Mouse (Mus musculus): ENCODE results near the gene Brd3. TPM values are rescaled to one million over a fixed set of nuclear protein-coding genes. Genes with fewer than 3 reads are reported as not detected.

Gene Brd3
- polyA plus RNA-seq, 1 experiment from 2014 or later, result 116 TPM

- no peak overlapping the region for H3K9ac ChIP-seq (ENCODE audit: low read depth, low read length)
- no peak overlapping the region for H3K4me3 ChIP-seq (ENCODE audit: low read depth, low read length)
- no peak overlapping the region for H3K4me2 ChIP-seq
- 59% methylated on average over 2 of the region's 2 CpGs for WGBS (ENCODE audit: insufficient replicate concordance)
- no peak overlapping the region for H3K27ac ChIP-seq (ENCODE audit: low read depth, low read length)
- no peaks in the 10 kb centered on the region for H3K27me3 ChIP-seq (ENCODE audit: control insufficient read depth, insufficient read depth, low read length)
- H3K9me3 ChIP-seq (replicated peaks; ENCODE audit: control insufficient read depth, low read length), result no peaks in the 10 kb centered on the region
- H3K36me3 ChIP-seq (ENCODE audit: control insufficient read depth, insufficient read depth, low read length), result no peaks in the 10 kb centered on the region
- H3K4me1 ChIP-seq (ENCODE audit: control insufficient read depth, insufficient read depth, low read length), result peaks cover 69% of the 10 kb centered on the region
- ATAC-seq (replicated peaks; ENCODE audit: insufficient number of reproducible peaks, low FRiP score, low TSS enrichment), result no peak
Measured at GRCm38 (mm10) chr2:27413582-27413935, 93.9 kb downstream of the Brd3 start.

- Histone ChIP-seq H3K9ac (ENCODE audit: low read depth, low read length) (no peak overlapping the region), H3K4me1 (ENCODE audit: control insufficient read depth, insufficient read depth, low read length) (peaks cover 60% of the 10 kb centered on the region), H3K4me3 (ENCODE audit: low read depth, low read length) (no peak overlapping the region), H3K36me3 (ENCODE audit: control insufficient read depth, insufficient read depth, low read length) (no peaks in the 10 kb centered on the region), H3K9me3 (replicated peaks; ENCODE audit: control insufficient read depth, low read length) (no peaks in the 10 kb centered on the region), H3K4me2 (peak overlapping the region; percentile 15; the same call in 1 of the 2 replicates), H3K27ac (ENCODE audit: low read depth, low read length) (no peak overlapping the region), H3K27me3 (ENCODE audit: control insufficient read depth, insufficient read depth, low read length) (no peaks in the 10 kb centered on the region)
- ATAC-seq (replicated peaks; ENCODE audit: insufficient number of reproducible peaks, low FRiP score, low TSS enrichment), result no peak
- 38% methylated on average over 7 of the region's 7 CpGs for WGBS (ENCODE audit: insufficient replicate concordance)
Measured at GRCm38 (mm10) chr2:27412245-27412800, 95.1 kb downstream of the Brd3 start.

- H3K36me3 ChIP-seq (ENCODE audit: control insufficient read depth, insufficient read depth, low read length), result no peaks in the 10 kb centered on the region
- H3K9ac ChIP-seq (ENCODE audit: low read depth, low read length), result no peak overlapping the region
- no peak overlapping the region for H3K4me3 ChIP-seq (ENCODE audit: low read depth, low read length)
- H3K9me3 ChIP-seq (replicated peaks; ENCODE audit: control insufficient read depth, low read length), result no peaks in the 10 kb centered on the region
- H3K4me2 ChIP-seq, result peak overlapping the region; percentile 19; the same call in 1 of the 2 replicates
- no peak for ATAC-seq (replicated peaks; ENCODE audit: insufficient number of reproducible peaks, low FRiP score, low TSS enrichment)
- H3K27ac ChIP-seq (ENCODE audit: low read depth, low read length), result peak overlapping the region; percentile 38; the same call in 1 of the 2 replicates
- WGBS (ENCODE audit: insufficient replicate concordance), result 16% methylated on average over 8 of the region's 8 CpGs
- peaks cover 57% of the 10 kb centered on the region for H3K4me1 ChIP-seq (ENCODE audit: control insufficient read depth, insufficient read depth, low read length)
- no peaks in the 10 kb centered on the region for H3K27me3 ChIP-seq (ENCODE audit: control insufficient read depth, insufficient read depth, low read length)
Measured at GRCm38 (mm10) chr2:27411688-27412174, 95.7 kb downstream of the Brd3 start.

GRCm38 (mm10) chr2:27410518-27411140 is 96.8 kb downstream of the Brd3 start:
- H3K27ac ChIP-seq (ENCODE audit: low read depth, low read length), result no peak overlapping the region

GRCm38 (mm10) chr2:27408194-27408593 is 99.3 kb downstream of the Brd3 start:
- ATAC-seq (replicated peaks; ENCODE audit: insufficient number of reproducible peaks, low FRiP score, low TSS enrichment), result no peak
- peaks cover 43% of the 10 kb centered on the region for H3K4me1 ChIP-seq (ENCODE audit: control insufficient read depth, insufficient read depth, low read length)

More at GRCm38 (mm10) chr2:27410518-27411140, 96.8 kb downstream of the Brd3 start:
- no peak for ATAC-seq (replicated peaks; ENCODE audit: insufficient number of reproducible peaks, low FRiP score, low TSS enrichment)
- Histone ChIP-seq H3K4me3 (ENCODE audit: low read depth, low read length) (no peak overlapping the region), H3K9me3 (replicated peaks; ENCODE audit: control insufficient read depth, low read length) (no peaks in the 10 kb centered on the region), H3K4me2 (no peak overlapping the region), H3K36me3 (ENCODE audit: control insufficient read depth, insufficient read depth, low read length) (no peaks in the 10 kb centered on the region), H3K27me3 (ENCODE audit: control insufficient read depth, insufficient read depth, low read length) (no peaks in the 10 kb centered on the region), H3K4me1 (ENCODE audit: control insufficient read depth, insufficient read depth, low read length) (peaks cover 52% of the 10 kb centered on the region), H3K9ac (ENCODE audit: low read depth, low read length) (no peak overlapping the region)
- 80% methylated on average over 6 of the region's 6 CpGs for WGBS (ENCODE audit: insufficient replicate concordance)

GRCm38 (mm10) chr2:27406928-27407327 is 100.5 kb downstream of the Brd3 start:
- Histone ChIP-seq H3K27me3 (ENCODE audit: control insufficient read depth, insufficient read depth, low read length) (no peaks in the 10 kb centered on the region), H3K36me3 (ENCODE audit: control insufficient read depth, insufficient read depth, low read length) (no peaks in the 10 kb centered on the region), H3K27ac (ENCODE audit: low read depth, low read length) (no peak overlapping the region), H3K4me1 (ENCODE audit: control insufficient read depth, insufficient read depth, low read length) (peaks cover 35% of the 10 kb centered on the region), H3K4me2 (no peak overlapping the region), H3K9me3 (replicated peaks; ENCODE audit: control insufficient read depth, low read length) (no peaks in the 10 kb centered on the region), H3K4me3 (ENCODE audit: low read depth, low read length) (no peak overlapping the region), H3K9ac (ENCODE audit: low read depth, low read length) (no peak overlapping the region)
- no peak for ATAC-seq (replicated peaks; ENCODE audit: insufficient number of reproducible peaks, low FRiP score, low TSS enrichment)
- 69% methylated on average over 5 of the region's 5 CpGs for WGBS (ENCODE audit: insufficient replicate concordance)

More at GRCm38 (mm10) chr2:27408194-27408593, 99.3 kb downstream of the Brd3 start:
- Histone ChIP-seq H3K4me2 (no peak overlapping the region), H3K9ac (ENCODE audit: low read depth, low read length) (no peak overlapping the region), H3K27me3 (ENCODE audit: control insufficient read depth, insufficient read depth, low read length) (no peaks in the 10 kb centered on the region), H3K9me3 (replicated peaks; ENCODE audit: control insufficient read depth, low read length) (no peaks in the 10 kb centered on the region), H3K36me3 (ENCODE audit: control insufficient read depth, insufficient read depth, low read length) (no peaks in the 10 kb centered on the region), H3K27ac (ENCODE audit: low read depth, low read length) (no peak overlapping the region), H3K4me3 (ENCODE audit: low read depth, low read length) (no peak overlapping the region)
- WGBS (ENCODE audit: insufficient replicate concordance), result 69% methylated on average over 3 of the region's 3 CpGs

GRCm38 (mm10) chr2:27405094-27405884 is 102.2 kb downstream of the Brd3 start:
- peaks cover 22% of the 10 kb centered on the region for H3K4me1 ChIP-seq (ENCODE audit: control insufficient read depth, insufficient read depth, low read length)
- H3K36me3 ChIP-seq (ENCODE audit: control insufficient read depth, insufficient read depth, low read length), result no peaks in the 10 kb centered on the region
- H3K4me2 ChIP-seq, result no peak overlapping the region
- ATAC-seq (replicated peaks; ENCODE audit: insufficient number of reproducible peaks, low FRiP score, low TSS enrichment), result no peak
- H3K4me3 ChIP-seq (ENCODE audit: low read depth, low read length), result no peak overlapping the region
- H3K9ac ChIP-seq (ENCODE audit: low read depth, low read length), result no peak overlapping the region
- 71% methylated on average over 5 of the region's 5 CpGs for WGBS (ENCODE audit: insufficient replicate concordance)
- 0 out of 2 replicates have a peak overlapping the region, but pooled peaks have one; percentile 15 for H3K27ac ChIP-seq (ENCODE audit: low read depth, low read length)
- no peaks in the 10 kb centered on the region for H3K9me3 ChIP-seq (replicated peaks; ENCODE audit: control insufficient read depth, low read length)
- H3K27me3 ChIP-seq (ENCODE audit: control insufficient read depth, insufficient read depth, low read length), result no peaks in the 10 kb centered on the region

- H3K9me3 ChIP-seq (replicated peaks; ENCODE audit: control insufficient read depth, low read length), result no peaks in the 10 kb centered on the region; the same call in 1 of the 2 replicates
- no peaks in the 10 kb centered on the region for H3K36me3 ChIP-seq (ENCODE audit: control insufficient read depth, insufficient read depth, low read length)
- no peak overlapping the region for H3K4me2 ChIP-seq
- WGBS (ENCODE audit: insufficient replicate concordance), result 42% methylated on average over 6 of the region's 6 CpGs
- no peaks in the 10 kb centered on the region for H3K27me3 ChIP-seq (ENCODE audit: control insufficient read depth, insufficient read depth, low read length)
- H3K4me1 ChIP-seq (ENCODE audit: control insufficient read depth, insufficient read depth, low read length), result peaks cover 22% of the 10 kb centered on the region
- no peak overlapping the region for H3K9ac ChIP-seq (ENCODE audit: low read depth, low read length)
- H3K27ac ChIP-seq (ENCODE audit: low read depth, low read length), result no peak overlapping the region
- ATAC-seq (replicated peaks; ENCODE audit: insufficient number of reproducible peaks, low FRiP score, low TSS enrichment), result no peak
- no peak overlapping the region for H3K4me3 ChIP-seq (ENCODE audit: low read depth, low read length)
Measured at GRCm38 (mm10) chr2:27404375-27405093, 102.9 kb downstream of the Brd3 start.
